Mouse (Mus musculus): ENCODE measurements around the gene Jmjd8. TPM values are rescaled to one million over a fixed set of nuclear protein-coding genes. Genes with fewer than 3 reads are reported as not detected.
"Not testable (repeated sequence)": the region's sequence is repeated elsewhere in the genome, so short reads cannot be mapped to it uniquely, and the experiment has no call there.

Gene Jmjd8
- polyA plus RNA-seq, 1 experiment from 2014 or later = 55.6 TPM

DNA sequence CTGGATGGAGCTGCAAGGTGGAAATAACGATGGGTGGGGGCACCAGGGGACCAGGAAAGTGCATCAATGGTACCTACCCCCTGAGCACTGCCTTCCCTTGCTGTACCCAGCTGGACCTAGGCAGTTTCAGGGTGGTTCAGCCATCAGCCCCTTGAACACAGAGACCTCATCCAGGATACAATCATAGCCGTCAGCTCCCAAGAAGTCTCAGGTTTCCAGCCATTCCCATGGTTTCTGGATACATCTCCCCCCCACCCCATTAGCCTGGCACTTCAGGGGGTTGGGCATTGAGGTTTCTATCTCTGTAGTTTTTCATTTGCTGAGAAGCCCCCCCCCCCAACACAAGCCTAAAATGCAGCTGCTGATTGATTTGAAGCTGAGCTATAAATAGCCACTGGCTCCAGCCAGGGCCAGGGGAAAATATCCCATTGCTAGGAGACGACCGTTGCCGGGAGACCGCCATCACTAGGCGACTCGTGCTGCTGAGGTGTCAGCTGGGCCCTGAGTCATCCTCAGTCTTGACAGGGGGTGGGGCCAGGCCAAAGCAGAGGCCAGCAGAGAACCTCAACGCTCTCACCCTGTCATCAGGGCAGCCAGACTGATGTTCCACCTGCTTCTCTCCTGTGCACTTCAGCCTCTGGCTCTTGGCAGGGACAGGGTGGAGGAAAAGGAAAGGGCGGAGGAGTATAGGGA lies 25.7 kb upstream of the Jmjd8 start:
- peak overlapping the region; percentile 14 for H3K4me2 ChIP-seq (ENCODE audit: low read depth)
- peak overlapping the region; percentile 76 for H3K27ac ChIP-seq (ENCODE audit: low read depth, low read length)
- no peaks in the 10 kb centered on the region for H3K36me3 ChIP-seq (ENCODE audit: control insufficient read depth, insufficient read depth, low read length)
- H3K4me1 ChIP-seq (ENCODE audit: control insufficient read depth, insufficient read depth, low read length) = peaks cover 11% of the 10 kb centered on the region
- 12% methylated on average over 10 of the region's 10 CpGs for whole genome bisulfite sequencing
- H3K9me3 ChIP-seq (ENCODE audit: control insufficient read depth, low read length) = no peaks in the 10 kb centered on the region
- ATAC-seq (ENCODE audit: insufficient read depth, low FRiP score, low TSS enrichment) (peak; percentile 89), DNase-seq (ENCODE audit: low spot score) (peak; percentile 90)
- peak overlapping the region; percentile 3; the same call in 1 of the 2 replicates for H3K9ac ChIP-seq (ENCODE audit: low read length)
- H3K4me3 ChIP-seq (ENCODE audit: low read depth, low read length) = no peak overlapping the region
- H3K27me3 ChIP-seq (ENCODE audit: control insufficient read depth, insufficient read depth, low read length) = no peaks in the 10 kb centered on the region

DNA sequence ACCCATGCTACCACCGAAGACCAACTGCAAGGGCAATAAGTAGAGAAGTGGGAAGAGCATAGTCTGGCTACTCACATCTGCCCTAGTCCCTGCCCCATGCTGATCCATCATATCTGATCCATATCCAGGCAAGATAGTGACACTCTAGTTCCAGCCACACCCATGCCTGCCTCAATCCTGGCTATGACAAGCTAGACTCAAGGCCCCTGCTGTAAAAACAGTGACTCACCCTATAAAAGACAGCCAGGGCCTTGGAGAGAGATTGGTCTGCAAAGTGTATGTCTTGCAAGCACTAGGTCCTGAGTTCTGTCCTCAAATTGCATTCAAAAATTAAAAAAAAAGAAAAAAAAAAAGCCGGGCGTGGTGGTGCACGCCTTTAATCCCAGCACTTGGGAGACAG lies 22.2 kb upstream of the Jmjd8 start:
- Histone ChIP-seq H3K27me3 (ENCODE audit: control insufficient read depth, insufficient read depth, low read length) (no peaks in the 10 kb centered on the region), H3K27ac (ENCODE audit: low read depth, low read length) (no peak overlapping the region), H3K9ac (ENCODE audit: low read length) (no peak overlapping the region), H3K4me3 (ENCODE audit: low read depth, low read length) (no peak overlapping the region), H3K9me3 (ENCODE audit: control insufficient read depth, low read length) (no peaks in the 10 kb centered on the region), H3K36me3 (ENCODE audit: control insufficient read depth, insufficient read depth, low read length) (no peaks in the 10 kb centered on the region), H3K4me2 (ENCODE audit: low read depth) (no peak overlapping the region), H3K4me1 (ENCODE audit: control insufficient read depth, insufficient read depth, low read length) (peaks cover 22% of the 10 kb centered on the region)
- WGBS = 73% methylated on average over 4 of the region's 4 CpGs
- ATAC-seq (ENCODE audit: insufficient read depth, low FRiP score, low TSS enrichment) = no peak
- no peak for DNase-seq (ENCODE audit: low spot score)

DNA sequence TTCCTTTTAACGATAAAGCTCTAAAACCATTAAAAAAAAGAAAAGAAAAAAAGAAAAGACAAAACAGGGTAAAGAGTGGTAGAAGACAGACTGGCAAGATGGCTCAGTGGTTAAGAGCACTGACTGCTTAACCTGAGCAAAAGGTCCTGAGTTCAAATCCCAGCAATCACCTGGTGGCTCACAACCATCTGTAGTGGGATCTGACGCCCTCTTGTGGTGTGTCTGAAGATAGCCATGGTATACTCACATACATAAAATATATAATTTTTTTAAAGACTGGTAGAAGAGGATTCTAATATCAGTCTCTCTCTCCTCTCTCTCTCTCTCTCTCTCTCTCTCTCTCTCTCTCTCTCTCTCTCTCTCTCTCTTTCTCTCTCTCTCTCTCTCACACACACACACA lies 21.2 kb upstream of the Jmjd8 start:
- peaks cover 21% of the 10 kb centered on the region for H3K4me1 ChIP-seq (ENCODE audit: control insufficient read depth, insufficient read depth, low read length)
- not testable (repeated sequence) for H3K9me3 ChIP-seq (ENCODE audit: control insufficient read depth, low read length); H3K4me3 ChIP-seq (ENCODE audit: low read depth, low read length); H3K36me3 ChIP-seq (ENCODE audit: control insufficient read depth, insufficient read depth, low read length); H3K27me3 ChIP-seq (ENCODE audit: control insufficient read depth, insufficient read depth, low read length); DNase-seq (ENCODE audit: low spot score); ATAC-seq (ENCODE audit: insufficient read depth, low FRiP score, low TSS enrichment); H3K4me2 ChIP-seq (ENCODE audit: low read depth); H3K9ac ChIP-seq (ENCODE audit: low read length); H3K27ac ChIP-seq (ENCODE audit: low read depth, low read length)
- 31% methylated on average over 2 of the region's 2 CpGs for WGBS

DNA sequence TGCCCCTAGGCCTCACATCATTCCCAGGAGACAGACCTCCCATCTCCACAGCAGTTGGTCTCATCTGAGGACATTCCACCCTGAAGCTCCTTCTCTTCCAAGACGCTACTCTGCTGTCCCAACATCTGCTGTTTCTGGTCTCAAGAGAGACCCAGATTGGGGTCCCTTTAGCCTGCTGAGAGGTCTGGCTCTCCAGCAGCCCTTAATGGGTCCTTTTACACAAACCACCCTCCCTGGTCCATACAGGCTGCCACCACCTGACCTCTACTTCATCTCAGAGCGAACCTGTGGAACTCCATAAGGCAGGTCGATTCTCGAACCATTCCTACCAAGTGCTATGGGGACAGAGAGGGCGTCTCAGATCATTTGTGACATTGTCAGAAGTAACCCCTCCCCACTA lies 20.6 kb upstream of the Jmjd8 start:
- H3K9ac ChIP-seq (ENCODE audit: low read length) = peak overlapping the region; percentile 88
- no peak for ATAC-seq (ENCODE audit: insufficient read depth, low FRiP score, low TSS enrichment)
- no peak overlapping the region; the same call in 1 of the 2 replicates for H3K4me3 ChIP-seq (ENCODE audit: low read depth, low read length)
- peaks cover 17% of the 10 kb centered on the region for H3K4me1 ChIP-seq (ENCODE audit: control insufficient read depth, insufficient read depth, low read length)
- H3K27me3 ChIP-seq (ENCODE audit: control insufficient read depth, insufficient read depth, low read length) = no peaks in the 10 kb centered on the region
- H3K4me2 ChIP-seq (ENCODE audit: low read depth) = peak overlapping the region; percentile 81
- H3K27ac ChIP-seq (ENCODE audit: low read depth, low read length) = peak overlapping the region; percentile 87
- DNase-seq (ENCODE audit: low spot score) = no peak
- H3K36me3 ChIP-seq (ENCODE audit: control insufficient read depth, insufficient read depth, low read length) = no peaks in the 10 kb centered on the region
- whole genome bisulfite sequencing = 46% methylated on average over 5 of the region's 5 CpGs
- H3K9me3 ChIP-seq (ENCODE audit: control insufficient read depth, low read length) = no peaks in the 10 kb centered on the region

DNA sequence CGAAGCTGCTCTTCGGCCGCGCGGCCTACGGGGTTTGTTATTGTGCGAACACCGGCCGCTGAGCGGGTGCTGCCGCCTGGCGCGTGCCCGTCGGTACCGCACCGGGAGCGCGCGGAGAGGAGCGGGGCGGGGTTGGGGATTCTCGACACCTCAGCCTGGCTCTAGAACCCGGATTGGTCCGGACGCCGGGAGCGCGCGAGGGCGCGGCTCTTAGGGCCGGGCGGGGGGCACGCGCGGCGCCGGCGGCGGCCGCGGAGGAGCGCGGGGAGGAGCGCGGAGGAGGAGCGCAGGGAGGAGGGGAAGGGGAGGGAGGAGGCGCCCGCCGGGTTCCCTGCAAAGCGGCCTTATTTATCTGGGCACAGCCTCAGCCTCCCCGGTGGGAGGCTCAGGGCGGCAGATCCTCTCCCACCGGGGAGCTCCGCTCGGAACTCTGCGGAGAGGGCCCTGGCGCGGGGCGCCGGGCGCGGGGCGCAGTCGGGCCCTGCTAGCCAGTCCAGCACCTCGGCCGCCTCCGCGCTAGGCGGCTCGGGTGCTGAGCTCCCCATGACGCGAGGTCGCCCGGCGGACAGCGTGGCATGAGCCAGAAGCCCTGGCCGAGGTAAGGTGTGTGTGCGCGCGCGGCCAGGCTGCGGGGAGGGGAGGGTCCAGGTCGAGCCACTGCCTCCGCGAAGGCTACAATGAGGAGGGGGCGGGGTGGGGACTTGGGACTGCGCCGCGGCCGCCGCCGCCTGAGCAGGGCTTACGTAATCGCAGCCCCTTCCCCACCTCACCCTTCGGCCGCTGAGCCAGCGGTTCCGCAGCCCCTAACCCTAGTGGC lies 19.7 kb upstream of the Jmjd8 start, which contains the start of gene Fbxl16:
Fbxl16 (plus strand) TSS at position 297 of the 817 bp plus-strand sequence.
- under 1% methylated on average over 91 of the region's 100 CpGs for whole genome bisulfite sequencing

GRCm38 (mm10) chr17:25809606-25810340 lies 18.9 kb upstream of the Jmjd8 start:
- H3K27me3 ChIP-seq (ENCODE audit: control insufficient read depth, insufficient read depth, low read length) = no peaks in the 10 kb centered on the region
- 2% methylated on average over 24 of the region's 25 CpGs for WGBS
- peak overlapping the region; percentile 52 for H3K4me3 ChIP-seq (ENCODE audit: low read depth, low read length)
- H3K36me3 ChIP-seq (ENCODE audit: control insufficient read depth, insufficient read depth, low read length) = no peaks in the 10 kb centered on the region
- peaks cover 11% of the 10 kb centered on the region for H3K4me1 ChIP-seq (ENCODE audit: control insufficient read depth, insufficient read depth, low read length)
- H3K9ac ChIP-seq (ENCODE audit: low read length) = peak overlapping the region; percentile 88
- ATAC-seq (ENCODE audit: insufficient read depth, low FRiP score, low TSS enrichment) (peak; percentile 68), DNase-seq (ENCODE audit: low spot score) (peak; percentile 48)
- peak overlapping the region; percentile 87 for H3K27ac ChIP-seq (ENCODE audit: low read depth, low read length)
- no peaks in the 10 kb centered on the region for H3K9me3 ChIP-seq (ENCODE audit: control insufficient read depth, low read length)
- peak overlapping the region; percentile 81 for H3K4me2 ChIP-seq (ENCODE audit: low read depth)

More for the DNA sequence above, 19.7 kb upstream of the Jmjd8 start, which contains the start of gene Fbxl16:
- DNase-seq (ENCODE audit: low spot score) (peak; percentile 91), ATAC-seq (ENCODE audit: insufficient read depth, low FRiP score, low TSS enrichment) (peak; percentile 79)
- Histone ChIP-seq H3K4me2 (ENCODE audit: low read depth) (peak within 1 kb of the TSS; percentile 81), H3K4me1 (ENCODE audit: control insufficient read depth, insufficient read depth, low read length) (peaks cover 11% of the 10 kb centered on the region), H3K9me3 (ENCODE audit: control insufficient read depth, low read length) (no peaks in the 10 kb centered on the region), H3K27me3 (ENCODE audit: control insufficient read depth, insufficient read depth, low read length) (no peaks in the 10 kb centered on the region), H3K9ac (ENCODE audit: low read length) (peak within 1 kb of the TSS; percentile 88), H3K36me3 (ENCODE audit: control insufficient read depth, insufficient read depth, low read length) (no peaks in the 10 kb centered on the region), H3K4me3 (ENCODE audit: low read depth, low read length) (peak within 1 kb of the TSS; percentile 52), H3K27ac (ENCODE audit: low read depth, low read length) (peak within 1 kb of the TSS; percentile 87)

- WGBS = 75% methylated on average over 4 of the region's 4 CpGs
- H3K27me3 ChIP-seq (ENCODE audit: control insufficient read depth, insufficient read depth, low read length) = no peaks in the 10 kb centered on the region
- no peaks in the 10 kb centered on the region for H3K9me3 ChIP-seq (ENCODE audit: control insufficient read depth, low read length)
- H3K36me3 ChIP-seq (ENCODE audit: control insufficient read depth, insufficient read depth, low read length) = no peaks in the 10 kb centered on the region
- ATAC-seq (ENCODE audit: insufficient read depth, low FRiP score, low TSS enrichment) (no peak), DNase-seq (ENCODE audit: low spot score) (no peak)
- no peak overlapping the region for H3K27ac ChIP-seq (ENCODE audit: low read depth, low read length)
- H3K4me1 ChIP-seq (ENCODE audit: control insufficient read depth, insufficient read depth, low read length) = peaks cover 11% of the 10 kb centered on the region
- no peak overlapping the region for H3K4me3 ChIP-seq (ENCODE audit: low read depth, low read length)
- no peak overlapping the region for H3K9ac ChIP-seq (ENCODE audit: low read length)
- no peak overlapping the region for H3K4me2 ChIP-seq (ENCODE audit: low read depth)
These were observed 17.8 kb upstream of the Jmjd8 start for GRCm38 (mm10) chr17:25810890-25811289.

- DNase-seq (ENCODE audit: low spot score) = peak; percentile 85
- no peaks in the 10 kb centered on the region for H3K9me3 ChIP-seq (ENCODE audit: control insufficient read depth, low read length)
- no peak overlapping the region for H3K27ac ChIP-seq (ENCODE audit: low read depth, low read length)
- H3K9ac ChIP-seq (ENCODE audit: low read length) = no peak overlapping the region
- WGBS = 3% methylated on average over 20 of the region's 20 CpGs
- H3K4me2 ChIP-seq (ENCODE audit: low read depth) = 0 out of 2 replicates have a peak overlapping the region, but pooled peaks have one; percentile 14
- no peak overlapping the region for H3K4me3 ChIP-seq (ENCODE audit: low read depth, low read length)
- no peak for ATAC-seq (ENCODE audit: insufficient read depth, low FRiP score, low TSS enrichment)
- peaks cover 10% of the 10 kb centered on the region for H3K27me3 ChIP-seq (ENCODE audit: control insufficient read depth, insufficient read depth, low read length)
- H3K4me1 ChIP-seq (ENCODE audit: control insufficient read depth, insufficient read depth, low read length) = peaks cover 6% of the 10 kb centered on the region
- H3K36me3 ChIP-seq (ENCODE audit: control insufficient read depth, insufficient read depth, low read length) = no peaks in the 10 kb centered on the region
These were observed 15.2 kb upstream of the Jmjd8 start for GRCm38 (mm10) chr17:25813471-25813870.

Measured in neural tube, embryonic 11.5 days (tissue).